Mouse (Mus musculus): ENCODE measurements at regions not wholly inside any gene's neighbourhood (a gene's known extent, or its start where the extent isn't known, plus 50 kb on each side); places are given as distances from the start of the nearest gene placed in this dataset.
"Not testable (repeated sequence)": the region's sequence is repeated elsewhere in the genome, so short reads cannot be mapped to it uniquely, and the experiment has no call there.

DNA sequence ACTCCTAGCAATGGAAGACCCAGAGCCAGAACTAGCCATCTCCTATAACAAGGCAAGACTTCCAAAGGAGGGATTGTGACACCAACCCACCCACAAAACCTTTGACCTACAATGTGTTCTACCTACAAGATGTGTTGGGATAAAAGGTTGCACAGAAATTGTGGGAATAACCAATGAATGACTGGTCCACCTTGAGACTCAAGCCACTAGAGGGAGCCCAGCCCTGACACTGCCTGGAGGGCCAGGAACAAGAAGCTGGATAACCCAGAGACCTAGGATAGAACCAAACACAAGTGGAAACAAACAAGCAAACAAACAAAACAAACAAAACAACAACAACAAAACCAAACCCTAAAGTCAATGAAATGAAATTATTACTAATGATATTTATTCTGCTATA is 288.8 kb downstream of the Dchs2 start:
- no peak for ATAC-seq

DNA sequence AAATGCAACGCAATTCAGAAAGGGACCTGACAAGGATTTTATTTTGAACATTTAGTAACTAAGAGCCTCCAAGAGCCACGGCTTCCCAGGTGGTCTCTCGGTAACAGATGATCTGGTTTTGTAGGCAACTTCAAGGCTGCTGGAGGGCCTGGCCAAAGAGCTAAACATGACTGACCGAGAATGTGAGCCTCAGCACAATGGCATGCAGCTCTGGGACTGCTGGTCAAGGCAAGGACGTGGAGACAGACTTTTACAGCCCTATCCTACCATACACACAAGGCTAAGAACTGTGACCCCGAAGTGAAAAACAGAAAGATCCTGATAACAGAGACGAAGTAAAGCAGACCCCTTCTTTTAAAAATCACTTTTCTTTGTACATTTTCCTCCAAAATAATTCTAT is 296.5 kb downstream of the Dchs2 start:
- ATAC-seq, result no peak

DNA sequence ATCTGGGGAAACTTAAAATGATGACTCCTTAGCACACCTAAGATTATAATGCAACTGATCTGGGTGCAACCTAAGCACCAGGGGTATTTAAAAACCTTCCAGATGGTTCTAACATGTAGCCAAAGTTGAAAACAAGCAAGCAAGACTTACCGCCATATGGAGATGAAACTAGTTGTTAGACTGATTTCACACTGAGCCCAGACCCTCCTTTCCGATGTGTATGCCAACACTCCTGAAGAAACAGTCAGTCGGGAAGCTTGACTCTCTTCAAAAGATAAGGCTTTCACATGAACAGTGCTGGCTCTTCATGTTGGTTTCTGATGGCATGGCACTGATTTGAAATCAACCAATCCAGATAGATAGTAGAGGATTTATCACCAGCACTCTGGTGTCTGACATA is 301.6 kb downstream of the Dchs2 start:
- ATAC-seq, result no peak

DNA sequence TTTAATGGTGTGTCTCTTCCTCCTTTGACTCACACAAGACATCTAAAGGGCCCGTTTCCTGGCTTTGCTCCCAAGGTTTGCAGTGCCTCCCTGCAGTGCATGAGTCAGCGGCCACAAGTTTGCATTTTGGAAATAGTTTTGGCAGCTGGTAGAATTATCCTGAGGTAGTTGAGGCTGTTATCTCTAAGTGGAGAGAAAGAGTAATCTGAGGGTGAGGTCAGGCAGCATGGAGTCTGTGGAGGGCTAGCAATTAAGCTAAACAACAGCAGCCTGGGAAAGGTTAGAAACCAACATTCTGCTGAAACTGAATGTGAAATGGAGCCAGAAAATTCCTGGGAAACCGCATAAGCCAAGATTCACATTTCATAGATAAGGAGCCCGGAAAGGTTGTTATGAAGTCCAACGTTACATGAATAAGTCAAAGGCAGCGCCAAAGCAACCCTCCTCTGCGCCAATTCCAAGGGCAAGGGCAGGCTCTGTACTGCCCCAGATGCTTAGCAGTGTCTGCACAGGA is 318.5 kb downstream of the Dchs2 start:
- ATAC-seq, result no peak

DNA sequence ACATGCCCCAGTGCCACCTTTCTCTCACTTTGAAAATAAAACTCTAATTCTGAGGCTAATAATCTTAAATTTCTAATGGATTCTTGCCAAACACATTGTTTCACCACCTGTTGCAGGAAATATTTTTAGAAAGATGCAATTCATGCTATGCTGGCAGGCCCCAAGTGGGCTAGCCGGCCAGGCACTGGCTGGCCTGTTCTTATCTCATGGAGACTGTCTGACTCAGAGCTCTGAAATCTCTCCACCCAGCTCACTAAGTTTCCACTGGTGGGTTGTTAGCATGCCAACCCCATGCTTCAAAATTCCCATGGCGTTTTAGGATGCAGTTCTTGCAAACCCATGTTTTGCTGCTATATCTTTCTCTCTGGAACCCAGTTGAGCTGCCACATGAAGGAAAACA is 315.5 kb upstream of the Sfrp2 start:
- no peak for ATAC-seq

DNA sequence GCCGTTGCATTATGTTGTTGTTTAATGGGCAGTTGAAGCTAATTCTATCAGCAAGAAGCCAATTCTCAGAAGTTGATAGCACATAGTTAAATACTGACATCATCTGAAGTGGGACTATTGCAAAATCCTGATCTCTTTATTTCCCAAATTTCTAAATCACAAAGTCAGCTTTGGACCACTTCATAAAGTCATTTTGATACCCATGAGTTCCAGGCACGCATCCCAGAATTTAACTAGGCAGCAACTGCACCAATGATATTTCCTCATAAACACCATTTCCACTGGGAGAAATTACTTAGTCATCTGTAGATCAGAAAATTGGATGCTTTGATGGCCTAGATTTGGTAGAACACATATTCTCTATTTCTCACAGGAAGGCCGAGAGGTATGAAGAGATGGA is 314.8 kb upstream of the Sfrp2 start:
- ATAC-seq, result no peak

DNA sequence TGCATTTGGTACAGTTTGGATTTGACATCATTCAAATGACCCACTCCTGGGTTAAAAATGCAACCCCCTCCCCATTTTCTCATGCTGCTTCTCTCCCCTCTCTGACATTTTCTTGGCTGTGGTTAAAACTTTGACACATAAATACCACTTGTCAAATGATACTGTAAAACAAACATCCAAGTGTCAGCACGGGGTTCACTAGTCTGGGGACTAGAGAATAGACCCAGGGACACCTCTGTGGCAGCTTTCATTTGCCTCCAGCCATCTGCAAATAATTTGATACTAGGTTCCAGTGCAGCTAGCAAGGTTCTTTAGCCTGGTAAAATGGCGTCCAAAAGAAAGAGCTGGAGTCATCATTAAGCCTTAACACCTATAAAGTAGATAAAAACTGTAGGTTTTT is 312.7 kb upstream of the Sfrp2 start:
- no peak for ATAC-seq

DNA sequence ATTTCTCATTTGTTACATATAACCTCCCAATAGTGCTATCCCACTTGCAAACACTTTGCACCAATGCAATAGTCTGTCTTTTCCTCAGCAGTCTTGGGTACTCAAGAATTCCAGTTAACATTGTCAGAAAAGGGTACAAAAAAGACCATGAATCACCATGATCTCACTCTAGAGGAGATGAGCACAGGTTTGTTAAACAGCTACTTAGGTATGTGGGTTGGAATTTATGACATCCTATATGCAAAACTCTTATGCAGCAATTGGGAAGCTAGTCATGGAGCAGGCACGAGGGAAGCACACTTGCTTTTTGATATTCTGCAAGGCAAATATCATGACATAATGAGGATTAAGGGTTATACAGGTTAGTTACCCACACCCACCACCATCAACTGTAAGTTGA is 307.7 kb upstream of the Sfrp2 start:
- ATAC-seq, result no peak

DNA sequence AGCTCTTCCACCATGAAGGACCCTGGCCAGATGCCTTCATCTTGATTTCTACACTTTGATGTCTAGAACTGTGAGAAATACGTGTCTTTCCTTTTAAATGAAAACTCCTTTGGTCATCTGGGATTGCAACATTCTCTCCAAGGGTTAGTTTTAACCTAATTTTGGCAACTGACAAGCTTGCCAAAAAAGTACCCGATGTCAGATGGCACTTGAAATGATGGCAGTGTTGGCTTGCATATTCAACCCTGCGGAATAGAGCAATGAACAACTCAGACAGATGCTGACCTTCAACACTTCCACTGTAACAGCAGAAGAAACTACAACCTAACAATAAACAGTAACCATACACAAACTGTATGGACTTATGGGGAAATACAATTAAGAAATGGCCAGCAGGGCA is 286.9 kb upstream of the Sfrp2 start:
- no peak for ATAC-seq

DNA sequence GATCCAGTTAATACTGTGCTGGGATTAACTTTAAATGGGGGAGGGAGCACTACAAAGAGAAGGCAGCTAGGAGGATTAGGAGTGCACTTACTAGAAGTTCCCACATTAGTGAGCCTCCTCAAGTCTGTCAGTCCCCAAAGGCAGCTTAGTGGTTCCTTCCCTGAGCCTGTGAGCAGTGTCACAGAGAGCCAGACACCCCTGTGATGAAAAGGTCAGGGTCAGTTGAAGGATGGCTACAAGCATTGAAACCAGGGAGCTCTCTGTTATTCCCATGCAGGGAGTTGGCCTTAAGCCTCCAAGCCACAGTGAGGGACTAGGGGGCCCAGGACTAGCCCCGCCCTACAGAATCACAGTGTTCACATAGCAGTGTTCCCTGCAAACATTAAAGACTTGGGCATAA is 285.9 kb upstream of the Sfrp2 start:
- ATAC-seq, result no peak

DNA sequence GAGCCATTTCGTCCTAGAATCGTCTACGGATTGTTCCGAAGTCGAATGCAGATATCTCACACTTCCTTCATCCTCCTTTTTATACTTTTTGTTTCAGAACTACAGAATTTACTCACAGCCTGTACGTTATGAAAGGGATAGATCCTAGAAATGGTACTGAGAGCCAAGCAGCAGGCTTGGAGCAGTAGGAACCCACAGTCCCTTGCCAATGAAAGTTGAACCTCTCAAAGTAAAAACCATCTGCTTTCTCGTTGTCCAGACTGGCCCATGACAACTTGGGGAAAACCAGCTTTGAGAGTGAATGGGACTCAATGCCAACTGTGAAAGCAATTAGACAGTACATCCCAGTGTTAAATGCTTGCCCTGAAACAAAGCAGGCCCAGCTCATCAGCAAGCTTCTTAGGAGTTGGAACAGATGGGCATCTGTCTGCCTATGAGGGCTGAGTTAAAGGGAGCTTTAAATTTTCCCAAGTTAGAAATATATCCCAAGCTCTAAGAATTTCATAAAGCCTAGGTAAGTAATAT is 279.9 kb upstream of the Sfrp2 start:
- no peak for ATAC-seq

DNA sequence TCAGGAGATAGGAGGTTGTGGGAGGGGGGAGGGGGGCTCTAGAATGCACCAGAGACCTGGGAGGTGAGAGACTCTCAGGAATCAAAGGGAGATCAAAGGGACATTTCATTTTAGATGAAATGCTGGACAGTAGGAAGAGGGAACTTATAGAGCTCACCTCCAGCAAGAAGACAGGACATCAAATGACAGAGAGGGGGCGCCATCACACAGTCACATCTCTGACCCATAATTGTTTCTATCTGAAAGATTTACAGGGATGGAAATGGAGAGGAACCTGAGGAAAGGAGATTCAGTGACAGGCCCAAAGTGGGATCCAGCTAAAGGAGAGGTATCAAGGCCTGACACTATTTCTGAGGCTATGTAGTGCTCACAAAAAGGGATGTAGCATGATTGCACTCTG is 270.5 kb upstream of the Sfrp2 start:
- ATAC-seq, result no peak

DNA sequence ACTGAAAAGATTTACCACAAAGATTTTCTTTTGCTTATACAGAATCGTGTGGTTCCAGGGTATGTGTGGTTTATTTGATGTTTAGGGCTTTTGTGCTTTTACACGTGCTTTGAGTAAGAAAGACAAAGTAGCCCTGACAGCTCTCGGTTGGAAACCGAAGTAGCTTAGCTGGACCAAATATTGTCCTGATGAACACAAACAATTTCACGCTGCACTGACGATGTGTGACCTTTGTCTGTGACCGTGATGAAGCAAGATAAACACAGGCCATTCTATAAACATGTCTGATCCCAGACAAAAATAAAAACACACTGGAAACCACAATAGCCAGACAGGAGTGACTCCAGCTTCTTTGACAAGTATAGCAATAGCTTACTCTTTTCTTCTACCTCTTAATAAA is 262.2 kb upstream of the Sfrp2 start:
- no peak for ATAC-seq

DNA sequence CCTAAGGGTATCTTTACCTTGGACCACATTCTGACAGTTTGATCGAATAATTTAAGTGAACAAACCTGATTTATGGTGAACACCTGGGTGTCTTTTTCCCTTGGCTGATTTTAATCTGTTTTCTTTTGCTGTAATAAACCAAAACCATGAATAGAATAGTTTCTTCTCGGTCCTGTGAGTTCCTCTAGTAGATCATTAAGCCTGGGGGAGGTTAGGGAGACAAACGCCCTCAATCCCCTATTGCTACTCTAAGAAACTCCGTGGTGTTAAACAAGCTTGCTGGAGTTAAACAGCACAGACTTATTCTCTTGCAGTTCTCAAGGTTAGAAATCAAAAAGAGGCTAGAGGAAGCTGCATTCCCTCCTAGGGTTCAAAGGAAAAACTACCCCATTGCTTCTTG is 249.5 kb upstream of the Sfrp2 start:
- no peak for ATAC-seq

DNA sequence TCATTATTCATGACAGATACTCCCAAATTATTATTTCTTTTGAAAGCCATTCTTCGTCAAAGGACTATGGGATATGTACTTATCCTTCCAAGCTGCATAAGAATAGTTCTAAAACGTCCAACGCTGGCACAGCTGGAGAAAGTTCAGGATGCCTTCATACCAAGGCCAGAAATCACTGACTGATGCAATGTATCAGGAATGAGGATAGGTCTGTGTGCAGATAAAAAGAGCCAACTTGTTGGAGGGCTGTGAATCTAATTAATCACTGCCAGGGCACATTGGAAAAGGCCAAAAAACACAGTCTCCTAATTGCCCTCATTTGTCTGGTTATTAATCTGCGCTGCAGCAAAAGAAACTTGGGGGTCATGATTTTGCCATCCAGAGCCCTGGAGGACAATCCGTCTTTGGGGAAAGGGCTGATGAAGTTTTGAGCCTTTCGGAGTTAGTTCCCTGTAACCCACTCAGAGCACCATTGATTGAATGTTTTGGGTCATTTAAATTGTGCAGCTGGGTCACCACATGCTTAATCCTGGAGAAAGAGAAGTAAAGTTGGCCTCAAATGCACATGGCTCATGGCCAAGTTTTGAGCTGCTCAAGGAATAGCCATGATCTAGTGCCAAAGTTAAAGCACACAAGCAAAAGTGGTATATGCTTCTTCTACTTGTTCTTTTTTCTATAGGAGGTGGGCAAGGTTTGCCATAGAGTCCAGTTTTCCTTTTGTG is 248.0 kb upstream of the Sfrp2 start:
- no peak for ATAC-seq

DNA sequence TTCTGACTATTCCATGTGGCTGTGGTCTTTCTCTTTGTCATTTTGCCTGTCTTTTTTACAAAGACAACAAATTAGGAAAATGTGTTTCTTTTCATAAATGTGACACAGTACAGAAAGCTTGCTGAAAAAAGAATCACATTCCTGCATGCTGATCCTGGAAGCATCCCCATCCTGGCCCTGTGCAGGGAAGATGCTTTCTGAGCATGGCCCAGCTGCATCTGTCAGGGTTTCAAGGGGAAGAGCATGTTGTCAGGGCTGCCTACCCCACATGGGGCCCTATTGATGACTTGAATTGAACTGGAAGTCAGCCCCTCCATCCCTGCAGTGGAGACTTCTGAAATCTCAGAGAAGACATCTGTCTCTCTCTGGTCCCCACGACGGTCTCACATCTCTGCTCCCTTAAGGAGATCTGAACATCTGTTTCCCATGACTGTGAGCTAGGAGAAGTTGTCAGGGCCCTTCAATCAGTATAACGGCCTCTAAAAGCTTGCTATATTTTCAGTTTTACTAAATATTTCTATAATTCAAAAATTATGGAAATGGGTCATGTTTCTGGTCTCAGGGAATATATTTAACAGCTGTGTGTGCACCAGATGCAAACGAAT is 235.8 kb upstream of the Sfrp2 start:
- no peak for ATAC-seq

DNA sequence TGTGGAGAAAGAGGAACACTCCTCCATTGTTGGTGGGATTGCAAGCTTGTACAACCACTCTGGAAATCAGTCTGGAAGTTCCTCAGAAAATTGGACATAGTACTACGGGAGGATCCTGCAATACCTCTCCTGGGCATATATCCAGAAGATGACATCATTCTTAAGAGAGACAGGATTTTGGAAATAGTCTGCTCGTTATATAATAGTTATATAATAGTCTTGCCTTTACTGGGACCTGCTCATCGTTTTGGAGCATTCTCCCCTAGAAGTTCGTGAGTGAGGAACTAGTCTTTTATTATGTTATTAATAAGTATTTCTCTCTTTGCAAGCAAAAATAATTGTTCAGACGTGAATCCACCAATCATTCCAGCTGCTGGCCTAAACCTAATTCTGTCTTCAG is 229.5 kb upstream of the Sfrp2 start:
- not testable (repeated sequence) for ATAC-seq

DNA sequence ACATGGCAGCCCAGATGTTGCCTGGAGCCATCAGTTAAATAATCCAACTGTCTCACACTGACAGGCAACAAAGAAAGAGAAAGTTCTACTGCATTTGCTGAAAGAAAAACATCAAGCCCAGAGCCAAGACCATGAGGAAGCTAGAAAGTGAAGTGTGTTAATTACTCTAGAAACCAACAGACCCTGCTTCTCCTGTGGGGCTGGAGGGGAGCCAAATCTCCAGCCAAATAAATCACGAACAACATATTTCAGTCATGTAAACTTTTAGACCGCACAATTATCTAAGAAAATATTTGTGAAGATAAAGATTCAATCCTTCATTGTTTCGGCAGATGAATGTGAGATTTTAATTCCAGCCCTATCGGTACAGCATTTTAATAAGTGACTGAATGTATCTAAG is 228.9 kb upstream of the Sfrp2 start:
- no peak for ATAC-seq

DNA sequence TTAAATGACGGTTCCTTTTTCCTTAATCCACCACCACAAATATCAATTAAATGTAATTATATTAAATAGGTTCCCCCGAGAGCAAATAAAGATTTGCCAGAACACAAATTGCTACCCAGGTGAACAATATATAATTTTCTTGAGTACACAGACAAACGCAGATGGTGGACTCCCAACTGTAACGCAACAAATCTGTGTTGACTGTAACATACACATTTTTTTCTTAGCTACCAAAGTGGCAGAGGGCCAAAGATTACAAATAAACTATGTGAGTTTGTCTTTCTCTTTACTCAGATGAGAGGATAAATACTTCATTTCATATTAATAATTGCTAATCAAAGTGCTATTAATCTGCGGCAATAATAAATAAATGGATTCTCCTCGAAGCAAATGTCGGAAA is 228.4 kb upstream of the Sfrp2 start:
- ATAC-seq, result no peak

DNA sequence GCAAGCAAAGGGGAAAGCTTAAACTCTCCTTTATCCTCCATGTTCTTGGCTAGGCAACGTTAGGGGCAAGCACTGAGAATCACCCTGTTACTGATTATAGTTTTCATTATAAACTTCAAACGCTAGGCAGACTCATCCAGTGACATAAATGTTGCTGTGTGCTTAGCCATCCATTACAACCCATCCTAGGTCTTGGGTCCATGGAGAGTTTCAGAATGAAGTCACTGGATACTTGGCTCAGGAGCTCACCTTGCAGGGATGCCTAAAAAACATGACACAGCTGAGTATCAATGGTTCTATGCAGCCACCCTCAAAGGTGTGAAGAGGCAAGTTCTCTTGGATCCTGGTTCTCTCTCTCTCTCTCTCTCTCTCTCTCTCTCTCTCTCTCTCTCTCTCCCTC is 227.2 kb upstream of the Sfrp2 start:
- no peak for ATAC-seq

DNA sequence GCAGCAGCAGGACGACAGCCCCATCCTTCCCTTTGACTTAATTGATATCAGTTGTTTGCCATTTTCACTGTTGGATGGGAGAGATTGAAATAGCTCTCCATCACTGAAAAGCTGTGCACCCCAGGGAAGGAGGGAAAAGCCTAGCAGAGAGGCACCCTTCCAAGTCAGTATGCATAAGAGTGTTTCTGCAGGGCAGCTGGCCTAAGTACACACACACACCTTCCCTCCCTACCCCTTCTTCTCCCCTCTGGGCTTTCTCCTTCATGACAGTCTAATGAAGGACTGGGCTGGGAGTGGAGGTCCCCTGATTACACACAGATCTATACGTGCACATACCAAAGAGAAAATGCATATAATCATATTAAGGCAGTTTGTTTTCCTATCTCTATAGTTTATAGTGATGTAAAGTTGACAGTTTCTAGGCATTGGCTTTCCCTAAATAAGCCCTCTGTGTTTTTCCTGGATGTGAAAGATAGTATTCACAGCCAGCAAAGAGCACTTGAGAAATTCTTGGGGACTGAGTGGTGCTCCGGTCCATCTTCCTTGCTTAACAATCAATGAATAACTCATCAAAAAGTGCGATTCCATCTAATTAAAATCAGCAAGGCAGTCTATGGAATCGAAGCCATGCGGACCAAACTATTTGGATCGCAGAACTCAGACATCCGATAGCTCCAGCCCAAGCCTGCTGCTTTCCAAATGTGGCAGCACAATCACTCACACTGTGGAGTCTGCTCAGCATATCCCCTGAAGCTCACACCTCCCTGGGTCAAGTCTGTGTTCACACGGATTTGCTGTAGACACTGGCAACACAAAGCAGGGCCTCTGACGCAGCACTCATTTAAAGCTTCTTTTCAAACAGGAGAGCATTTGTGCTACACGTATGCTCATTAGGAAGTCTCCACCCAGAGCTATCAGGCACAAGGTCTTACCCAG is 224.9 kb upstream of the Sfrp2 start:
- ATAC-seq, result no peak

DNA sequence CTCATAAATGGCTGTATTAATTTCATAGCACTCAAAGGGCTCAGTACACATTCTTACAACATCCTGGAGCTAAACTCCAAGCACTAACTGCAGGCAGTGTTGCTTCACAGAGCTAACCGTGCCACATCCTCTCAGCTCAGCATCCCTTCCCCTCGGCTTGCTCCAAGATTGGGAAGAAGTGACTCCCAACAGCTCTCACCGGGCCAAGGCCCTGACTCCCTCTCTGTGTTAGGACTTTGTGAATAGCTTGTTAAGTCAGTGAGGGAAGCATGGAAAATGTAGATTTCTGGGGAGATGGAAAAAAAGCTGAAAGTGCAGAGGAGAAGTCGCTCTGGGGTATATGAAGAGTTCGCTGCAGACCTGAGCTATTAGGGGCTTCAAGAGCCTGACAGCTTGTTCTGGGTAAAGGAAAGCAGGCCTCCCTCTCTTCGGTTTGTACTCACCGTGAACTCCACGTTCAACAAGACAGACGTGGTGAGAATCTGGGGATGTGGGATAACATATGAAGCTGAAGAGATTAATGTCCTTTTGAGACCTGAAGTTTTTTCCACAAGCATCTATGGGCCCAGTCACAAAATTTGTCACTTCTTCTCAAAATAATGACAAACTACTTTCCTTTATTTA is 213.5 kb upstream of the Sfrp2 start:
- no peak for ATAC-seq

DNA sequence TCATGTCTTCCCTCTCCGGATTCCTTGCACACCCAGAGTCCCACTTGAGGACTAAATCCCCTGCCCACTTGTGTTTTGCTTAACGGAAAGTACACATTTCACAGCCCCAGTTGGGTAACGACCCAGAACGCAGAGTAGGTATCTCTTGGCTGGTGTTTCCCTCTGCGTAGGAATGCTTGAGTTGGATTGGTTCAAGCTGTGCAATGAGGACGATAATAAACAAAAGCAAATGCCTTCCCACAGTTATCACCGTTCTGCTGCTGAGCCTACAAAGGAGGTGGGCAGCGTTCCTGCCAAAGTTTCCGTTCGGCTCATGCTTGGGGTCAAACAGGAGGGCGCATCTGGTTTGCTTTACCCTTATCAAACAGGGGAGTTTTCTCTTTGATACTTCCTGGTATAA is 212.3 kb upstream of the Sfrp2 start:
- ATAC-seq, result no peak
